Mouse (Mus musculus) kidney, embryonic 15.5 days (tissue): ENCODE measurements around the gene Abca13. TPM values are rescaled to one million over a fixed set of nuclear protein-coding genes. Genes with fewer than 3 reads are reported as not detected.

Source experiments
- polyA plus RNA-seq: library from polyadenylated mRNA; unstranded; fragments of >200 nt; fragmentation: Nextera tagmentation; extraction: Ambion mirVana; gene quantifications from 2 replicates; pipeline ENCODE4 v1.2.1, GENCODE M21; 2015

Gene Abca13
- polyA plus RNA-seq, 1 experiment from 2014 or later = 0.16 TPM

Other genes starting within 250 kb of the Abca13 start
- 0.21 and 0.44 TPM in 2 replicates for gene Pkd1l1, start 218.7 kb upstream of the Abca13 start, polyA plus RNA-seq
- gene Hus1, start 180.8 kb upstream of the Abca13 start, polyA plus RNA-seq = 22.1 and 22.3 TPM in 2 replicates
- gene Gm11992, start 143.3 kb upstream of the Abca13 start, polyA plus RNA-seq = 3.2 and 3.8 TPM in 2 replicates
- not detected in 2 replicates for gene Sun3, start 143.0 kb upstream of the Abca13 start, polyA plus RNA-seq
- 11.4 and 12.4 TPM in 2 replicates for gene Upp1, start 73.8 kb upstream of the Abca13 start, polyA plus RNA-seq